Mouse (Mus musculus) cerebellum, postnatal 14 days (tissue): ENCODE results near the gene Il20ra.

ENCODE experiments used
- DNase-seq, 2 experiments: peaks; one replicate each; pipeline ENCODE4 v3.0.0; 2021; ENCODE audit warnings: mixed read lengths in 2 of 2

Gene Il20ra

DNA sequence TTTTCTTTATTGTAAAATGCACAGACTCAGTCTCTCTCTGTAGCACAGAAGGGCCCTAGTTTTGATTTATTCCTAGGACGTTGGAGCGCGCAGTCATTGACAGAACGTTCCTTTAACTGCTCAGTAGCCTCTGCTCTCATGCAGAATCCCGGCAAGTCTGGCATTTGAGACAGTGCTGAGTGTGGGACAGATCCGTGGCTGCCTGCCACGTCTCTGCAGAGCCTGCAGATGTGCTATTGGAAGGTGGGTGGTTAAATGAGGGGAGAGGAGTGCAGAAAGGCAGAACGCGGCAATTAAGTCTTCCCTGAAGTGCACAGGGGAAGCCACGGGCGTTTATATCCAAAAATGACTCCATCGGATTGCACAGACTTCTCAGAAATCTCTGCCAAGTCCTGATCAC, 66.7 kb downstream of the Il20ra start:
- peak; percentile 24 to 43 for DNase-seq

GRCm38 (mm10) chr10:19781365-19781764, 69.0 kb downstream of the Il20ra start:
- DNase-seq, result peak; percentile 34 to 40

GRCm38 (mm10) chr10:19794996-19795395, 82.6 kb downstream of the Il20ra start:
- DNase-seq, result peak; percentile 60 to 77

GRCm38 (mm10) chr10:19802958-19803357, 90.6 kb downstream of the Il20ra start:
- DNase-seq, result no peak

- no peak for DNase-seq
Observed at GRCm38 (mm10) chr10:19804763-19805162, 92.4 kb downstream of the Il20ra start.
